Mouse (Mus musculus): ENCODE results near the gene Sort1.

- TF ChIP-seq CTCF (IDR thresholded peaks at IDR 0.05; ENCODE audit: borderline replicate concordance, insufficient read depth, low read length) = no peak
- no peak for TF ChIP-seq POLR2A (IDR thresholded peaks at IDR 0.05; ENCODE audit: low read depth, low read length)
Measured at GRCm38 (mm10) chr3:108283241-108283561, 681 bp upstream of the Sort1 start.

All from embryonic fibroblast, embryonic 13.5 days (primary cell).